Mouse (Mus musculus): ENCODE results near the gene Gm45716.

- TF ChIP-seq GATA1 (IDR thresholded peaks at IDR 0.05; ENCODE audit: borderline replicate concordance, low read length) (no peak), FLI1 (IDR thresholded peaks at IDR 0.05; ENCODE audit: low read length) (no peak)
Measured at GRCm38 (mm10) chr11:90265581-90265980, 78.1 kb downstream of the Gm45716 start.

All from megakaryocyte, embryonic 14.5 days (primary cell).